In the genomic region with DNA sequence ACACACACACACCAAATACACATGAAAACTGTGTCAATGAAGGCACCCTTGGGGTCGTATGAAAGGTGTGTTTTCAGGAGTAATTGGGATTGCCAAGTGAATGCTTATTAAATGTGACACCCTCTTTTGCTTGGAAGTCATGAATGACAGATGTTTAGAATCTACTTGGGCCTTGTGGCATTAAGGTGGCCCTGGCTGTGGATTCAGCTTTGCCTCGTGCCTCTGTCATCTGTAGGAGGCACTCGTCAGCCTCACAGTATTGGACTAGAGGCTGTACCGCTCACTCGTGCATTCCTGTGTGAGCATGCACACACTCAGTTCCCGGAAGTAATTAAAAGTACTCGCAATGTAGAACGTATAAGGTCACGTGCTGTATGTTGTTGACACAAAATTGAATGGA, we compare ENCODE assay signal across 10 mouse cellular contexts.
DNase-seq lines count a peak whose midpoint lies in the region; ATAC-seq and TF ChIP-seq lines count a peak whose summit lies in the region.
"Had no signal": no experiment of that assay in that cellular context is flagged by ENCODE, and none has a peak within 500 bp of the region (broad histone marks: within the 10 kb centered on the region; RNA-seq: fewer than 3 reads in every experiment).

No protein-coding gene starts in this region.

- H3K36me3 ChIP-seq in heart, postnatal 0 days (replicated peaks; ENCODE audit: control insufficient read depth, insufficient read depth, low read length), result no peaks in the 10 kb centered on the region
- H3K36me3 ChIP-seq in neural tube, embryonic 13.5 days, result no peaks in the 10 kb centered on the region
- H3K36me3 ChIP-seq in forebrain, postnatal 0 days (ENCODE audit: insufficient read depth), result no peaks in the 10 kb centered on the region

- H3K4me3 ChIP-seq in heart, postnatal 0 days (ENCODE audit: low read depth, low read length), result no peak overlapping the region
- H3K4me3 ChIP-seq in neural tube, embryonic 13.5 days, result no peak overlapping the region
- no peak overlapping the region for H3K4me3 ChIP-seq in forebrain, postnatal 0 days (ENCODE audit: low read depth, low read length)

- 52% methylated on average over 9 of the region's 9 CpGs for WGBS in heart, postnatal 0 days
- 75% methylated on average over 9 of the region's 9 CpGs for WGBS in neural tube, embryonic 13.5 days
- 49% methylated on average over 9 of the region's 9 CpGs for WGBS in forebrain, postnatal 0 days

- 0 out of 2 replicates have a peak overlapping the region, but pooled peaks have one; percentile 49 for H3K4me2 ChIP-seq in heart, postnatal 0 days (ENCODE audit: low read depth, low read length)
- no peak overlapping the region for H3K4me2 ChIP-seq in neural tube, embryonic 13.5 days
- H3K4me2 ChIP-seq in forebrain, postnatal 0 days (ENCODE audit: low read depth), result peak overlapping the region; percentile 39; the same call in 1 of the 2 replicates

- no peak for TF ChIP-seq CTCF in heart, postnatal 0 days (IDR thresholded peaks at IDR 0.05; ENCODE audit: low read depth)
- TF ChIP-seq CTCF in forebrain, postnatal 0 days (IDR thresholded peaks at IDR 0.05; ENCODE audit: low read depth), result 0 out of 2 replicates have a peak, but pooled peaks have one; percentile 6

- no peaks in the 10 kb centered on the region for H3K9me3 ChIP-seq in heart, postnatal 0 days (replicated peaks; ENCODE audit: control insufficient read depth, low read length)
- H3K9me3 ChIP-seq in neural tube, embryonic 13.5 days, result no peaks in the 10 kb centered on the region
- H3K9me3 ChIP-seq in forebrain, postnatal 0 days (ENCODE audit: low read length), result no peaks in the 10 kb centered on the region

- H3K4me1 ChIP-seq in heart, postnatal 0 days (ENCODE audit: control insufficient read depth, insufficient read depth), result no peaks in the 10 kb centered on the region
- H3K4me1 ChIP-seq in neural tube, embryonic 13.5 days (replicated peaks), result peaks cover 39% of the 10 kb centered on the region
- no peaks in the 10 kb centered on the region for H3K4me1 ChIP-seq in forebrain, postnatal 0 days (ENCODE audit: insufficient read depth)

- no peak overlapping the region for H3K9ac ChIP-seq in heart, postnatal 0 days (replicated peaks; ENCODE audit: low read depth, low read length)
- no peak overlapping the region for H3K9ac ChIP-seq in neural tube, embryonic 13.5 days
- no peak overlapping the region for H3K9ac ChIP-seq in forebrain, postnatal 0 days

- TF ChIP-seq EP300 in heart, postnatal 0 days (IDR thresholded peaks at IDR 0.05; ENCODE audit: low read depth), result no peak

- no peak for DNase-seq in heart, postnatal 0 days (ENCODE audit: low spot score)
- no peak for DNase-seq in heart, adult 11 months
- no peak for DNase-seq in neural tube, embryonic 10.5 days (ENCODE audit: extremely low spot score, low spot score)
- DNase-seq in forebrain, postnatal 0 days, result no peak
- DNase-seq in kidney, postnatal 4 days, result no peak
- DNase-seq: cerebellum, adult 11-12 months had no signal

- no peaks in the 10 kb centered on the region for H3K27me3 ChIP-seq in heart, postnatal 0 days (ENCODE audit: control insufficient read depth, insufficient read depth, low read length)
- no peaks in the 10 kb centered on the region for H3K27me3 ChIP-seq in neural tube, embryonic 13.5 days
- H3K27me3 ChIP-seq in forebrain, postnatal 0 days (ENCODE audit: insufficient read depth, low read length), result no peaks in the 10 kb centered on the region

- ATAC-seq in heart, postnatal 0 days (ENCODE audit: insufficient read depth, low read depth), result peak; percentile 40; the same call in 1 of the 2 replicates
- ATAC-seq in neural tube, embryonic 13.5 days (ENCODE audit: low read depth), result no peak
- ATAC-seq in forebrain, postnatal 0 days, result peak; percentile 28; the same call in 1 of the 2 replicates
- ATAC-seq in monocyte, adult 5-6 weeks (replicated peaks; ENCODE audit: insufficient number of reproducible peaks, low FRiP score, low TSS enrichment, poor library complexity, severe bottlenecking), result 0 out of 2 replicates have a peak, but pooled peaks have one; percentile 22
- ATAC-seq in inflammation-experienced regulatory T-cells, adult 6 months, result no peak

- H3K27ac ChIP-seq in heart, postnatal 0 days (ENCODE audit: low read depth), result no peak overlapping the region
- peak overlapping the region; percentile 77; the same call in 1 of the 2 replicates for H3K27ac ChIP-seq in neural tube, embryonic 13.5 days (replicated peaks)
- H3K27ac ChIP-seq in forebrain, postnatal 0 days (ENCODE audit: low read depth, low read length), result peak overlapping the region; percentile 89
- H3K27ac ChIP-seq: kidney, postnatal 0 days had no signal

Comparison
In these comparisons a context has a peak if more than half of its experiments do, and no peak if none do; other contexts are left out.
1. ATAC-seq: peak in heart, postnatal 0 days (single experiment), forebrain, postnatal 0 days (single experiment) and monocyte, adult 5-6 weeks (single experiment); none in neural tube, embryonic 13.5 days (single experiment) and inflammation-experienced regulatory T-cells, adult 6 months (single experiment).